Mouse (Mus musculus) ES-E14 (cell line): ENCODE results near the gene Aldh3b3. TPM values are rescaled to one million over a fixed set of nuclear protein-coding genes. Genes with fewer than 3 reads are reported as not detected.
A peak's percentile ranks its signal among the peaks of the same experiment; 100 is the strongest.

Experiments used
- DNase-seq: peaks from one replicate; pipeline ENCODE4 v3.0.0-alpha.2; 2013; ENCODE audit warnings: low read depth, low spot score
- H3K27ac ChIP-seq: 2 replicates; pipeline ENCODE4 v1.5.1; 2012; ENCODE audit warnings: low read depth, mild to moderate bottlenecking, low read length, moderate library complexity, mixed read lengths; ENCODE audit not compliant: poor library complexity, insufficient read depth, severe bottlenecking
- H3K36me3 ChIP-seq: 2 replicates; pipeline ENCODE4 v1.6.1; 2012; ENCODE audit warnings: mild to moderate bottlenecking, low read length, moderate library complexity, mixed read lengths; ENCODE audit not compliant: control insufficient read depth, poor library complexity, insufficient read depth, severe bottlenecking
- H3K4me1 ChIP-seq, 2 experiments: fragments of 150-350 bp in 1 of 2; sonication (generic) in 1 of 2; 2 replicates each; pipeline ENCODE4 v1.6.1; 2012; ENCODE audit warnings: low read length in 2 of 2, mild to moderate bottlenecking in 1 of 2, mixed read lengths in 1 of 2; ENCODE audit not compliant: control insufficient read depth in 2 of 2, insufficient read depth in 2 of 2, poor library complexity in 1 of 2
- H3K4me3 ChIP-seq, 2 experiments: fragments of 150-350 bp in 1 of 2; sonication (generic) in 1 of 2; 2 replicates each; pipeline ENCODE4 v1.5.1; 2012; ENCODE audit warnings: low read length in 2 of 2, low read depth in 1 of 2, mild to moderate bottlenecking in 1 of 2, mixed read lengths in 1 of 2; ENCODE audit not compliant: insufficient read depth in 1 of 2, poor library complexity in 1 of 2, severe bottlenecking in 1 of 2
- H3K9ac ChIP-seq: 2 replicates; pipeline ENCODE4 v1.6.1; 2012; ENCODE audit warnings: low read depth, mild to moderate bottlenecking, low read length, mixed read lengths; ENCODE audit not compliant: poor library complexity, insufficient read depth, severe bottlenecking
- H3K9me3 ChIP-seq: fragments of 150-350 bp; sonication (generic); 2 replicates; pipeline ENCODE4 v1.6.1; 2012; ENCODE audit warnings: low read depth, mild to moderate bottlenecking, low read length; ENCODE audit not compliant: control insufficient read depth, insufficient read depth
- CHD2 ChIP-seq: IDR thresholded peaks from 2 replicates; pipeline ENCODE4 v1.6.1; 2014; ENCODE audit warnings: mild to moderate bottlenecking, low read depth, low read length, inconsistent platforms
- HCFC1 ChIP-seq: IDR thresholded peaks from 2 replicates; pipeline ENCODE4 v1.6.1; 2012; ENCODE audit warnings: low read length, inconsistent platforms, borderline replicate concordance; ENCODE audit not compliant: insufficient read depth
- MAFK ChIP-seq: IDR thresholded peaks from 2 replicates; pipeline ENCODE4 v1.6.1; 2014; ENCODE audit warnings: mild to moderate bottlenecking, low read depth, low read length, inconsistent platforms; ENCODE audit not compliant: insufficient read depth
- ZC3H11A ChIP-seq: IDR thresholded peaks from 2 replicates; pipeline ENCODE4 v1.6.1; 2012; ENCODE audit warnings: low read depth, mild to moderate bottlenecking, inconsistent platforms, low read length, borderline replicate concordance
- ZNF384 ChIP-seq: IDR thresholded peaks from 2 replicates; pipeline ENCODE4 v1.6.1; 2012; ENCODE audit warnings: low read depth, low read length, inconsistent platforms
- in situ Hi-C, 2 experiments: fragments of 600-800 bp; cut with MboI; formaldehyde crosslinking; loops; one replicate each; pipeline ENCODE4 v1.15.1; 2025; ENCODE audit warnings: low sequenced_read_pairs in 2 of 2, inconsistent platforms in 1 of 2; ENCODE audit not compliant: unreplicated experiment in 2 of 2
- total RNA-seq: library from RNA; depleted of rRNA; stranded (reverse); fragments of 300-350 nt; gene quantifications from 2 replicates; pipeline ENCODE4 v1.2.3, GENCODE M21; 2012

Gene Aldh3b3
- total RNA-seq, 1 experiment, result not detected

DNA sequence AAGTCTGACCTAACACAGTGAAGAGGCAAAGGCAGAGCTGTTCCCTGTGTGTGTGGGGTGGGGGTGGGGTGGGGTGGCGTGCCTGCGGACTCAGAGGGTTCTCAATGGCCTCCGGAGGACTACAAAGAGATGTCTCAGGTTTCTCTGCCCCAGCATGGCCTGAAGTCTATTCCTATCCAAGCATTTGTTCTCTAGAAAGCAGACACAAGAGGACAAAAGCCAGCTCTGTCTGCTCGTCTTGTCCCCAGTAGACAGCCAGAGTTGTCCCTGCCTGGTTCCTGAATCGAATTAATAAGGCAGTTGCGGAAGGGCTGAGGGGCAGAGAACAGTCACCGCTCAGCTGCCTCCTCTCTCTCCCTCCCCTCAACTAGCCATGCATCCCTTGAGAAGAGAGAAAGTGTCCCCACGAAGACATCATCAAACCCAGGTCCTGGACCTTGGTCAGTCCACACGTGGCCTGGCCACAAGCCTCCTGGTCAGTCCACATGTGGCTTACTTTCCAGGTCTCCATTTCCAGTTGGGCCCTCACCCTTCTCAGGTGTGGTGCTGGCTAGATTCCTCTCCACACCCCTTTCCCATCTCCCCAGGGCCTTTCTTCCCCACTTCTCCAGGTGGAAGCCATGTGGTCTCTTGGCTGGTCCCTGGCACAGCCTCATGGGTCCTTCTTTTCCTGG is 25.2 kb downstream of the Aldh3b3 start:
- DNase-seq, result no peak
- no peak overlapping the region for H3K27ac ChIP-seq
- H3K9me3 ChIP-seq, result no peaks in the 10 kb centered on the region
- no peaks in the 10 kb centered on the region for H3K36me3 ChIP-seq
- H3K4me3 ChIP-seq, result no peak overlapping the region
- H3K4me1 ChIP-seq, result peaks cover 0 to 25% of the 10 kb centered on the region in 2 experiments; a peak in 2 of 4 replicates
- no peak overlapping the region for H3K9ac ChIP-seq
- in situ Hi-C loops, result no loop called here
- no peak for TF ChIP-seq ZC3H11A
- TF ChIP-seq MAFK, result no peak
- TF ChIP-seq CHD2, result no peak
- no peak for TF ChIP-seq HCFC1
- TF ChIP-seq ZNF384, result no peak

DNA sequence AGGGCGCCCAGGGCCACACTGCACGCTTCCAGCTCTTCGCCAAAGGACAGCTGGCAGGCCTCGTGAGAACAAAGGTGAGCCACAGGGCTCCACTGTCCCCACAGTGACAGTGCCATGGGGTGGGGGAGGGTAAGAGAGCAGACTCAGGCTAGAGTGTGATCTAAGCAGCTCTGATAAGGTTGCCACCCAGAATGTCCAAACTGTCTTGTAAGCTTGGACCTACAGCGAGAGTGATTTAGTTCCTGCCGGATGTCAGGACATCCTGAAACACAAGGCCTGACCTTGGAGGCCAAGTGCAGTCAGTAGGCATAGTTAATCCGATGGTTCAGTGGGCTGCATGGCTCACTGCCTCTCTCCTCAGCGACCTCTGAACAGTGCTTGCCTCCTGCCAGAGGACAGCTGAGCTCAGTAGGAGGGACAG is 26.8 kb downstream of the Aldh3b3 start:
- in situ Hi-C loops, result no loop called here
- Histone ChIP-seq H3K9ac (no peak overlapping the region), H3K27ac (no peak overlapping the region), H3K4me3 (no peak overlapping the region), H3K9me3 (no peaks in the 10 kb centered on the region), H3K36me3 (no peaks in the 10 kb centered on the region), H3K4me1 (peaks cover 0 to 25% of the 10 kb centered on the region in 2 experiments; a peak in 2 of 4 replicates)
- no peak for DNase-seq
- no peak for TF ChIP-seq ZNF384
- no peak for TF ChIP-seq HCFC1
- no peak for TF ChIP-seq MAFK
- no peak for TF ChIP-seq CHD2
- TF ChIP-seq ZC3H11A, result no peak

DNA sequence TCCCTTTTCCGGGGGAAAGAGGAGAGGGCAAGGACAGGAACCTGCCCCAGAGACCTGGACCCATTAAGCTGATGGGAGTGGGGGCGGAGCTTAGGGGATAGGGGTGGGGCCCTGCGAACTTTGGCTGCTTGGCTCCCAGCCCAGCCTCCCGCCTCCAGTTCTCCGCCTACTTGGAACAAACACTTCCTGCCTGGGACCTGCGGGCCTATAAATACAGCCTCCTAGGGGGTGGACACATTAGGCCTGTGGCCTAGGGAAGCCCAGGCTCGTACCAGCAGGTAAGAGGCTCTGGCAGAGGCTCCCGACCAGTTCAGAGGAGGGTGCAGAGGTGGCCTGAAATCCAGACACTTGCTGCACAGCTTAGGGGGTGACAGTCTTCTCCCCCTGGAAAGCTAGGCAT is 27.9 kb downstream of the Aldh3b3 start, which contains the start of gene Acy3:
Gene Acy3, plus strand, starts transcription at position 237 of the 400 bp plus-strand sequence.
- Histone ChIP-seq H3K9me3 (no peaks in the 10 kb centered on the region), H3K27ac (no peak within 1 kb of the TSS), H3K4me3 (0 out of 4 replicates have a peak within 1 kb of the TSS, but pooled peaks of 1 of the 2 experiments have one; percentile 10), H3K4me1 (peaks cover 0 to 25% of the 10 kb centered on the region in 2 experiments; a peak in 2 of 4 replicates), H3K9ac (0 out of 2 replicates have a peak within 1 kb of the TSS, but pooled peaks have one; percentile 28), H3K36me3 (no peaks in the 10 kb centered on the region)
- peak; percentile 56 for DNase-seq
- in situ Hi-C loops, result no loop called here
- no peak for TF ChIP-seq ZC3H11A
- TF ChIP-seq HCFC1, result no peak
- no peak for TF ChIP-seq MAFK
- TF ChIP-seq ZNF384, result no peak
- no peak for TF ChIP-seq CHD2

DNA sequence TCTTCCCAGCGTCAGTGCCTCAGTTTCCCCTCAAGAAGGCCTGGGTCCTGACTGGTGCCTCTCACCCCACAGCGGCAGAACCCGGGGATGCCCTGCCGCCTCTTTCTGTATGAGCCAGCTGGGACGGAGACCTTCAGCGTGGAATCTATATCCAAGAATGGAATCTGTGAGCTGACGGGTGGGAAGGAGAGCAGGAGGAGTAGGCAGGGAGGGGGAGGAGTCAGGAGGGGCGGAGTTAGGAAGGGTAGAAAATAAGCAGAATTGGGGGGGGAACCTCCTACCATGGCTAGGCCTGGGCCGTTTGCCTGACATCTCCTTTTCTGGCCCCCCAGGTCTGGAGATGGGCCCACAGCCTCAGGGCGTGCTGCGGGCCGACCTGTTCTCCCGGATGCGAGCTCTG is 29.6 kb downstream of the Aldh3b3 start:
- in situ Hi-C loops, result no loop called here
- TF ChIP-seq ZNF384 (no peak), MAFK (no peak), CHD2 (no peak), HCFC1 (no peak)
- Histone ChIP-seq H3K27ac (no peak overlapping the region), H3K36me3 (no peaks in the 10 kb centered on the region), H3K9me3 (no peaks in the 10 kb centered on the region), H3K4me1 (peaks cover 0 to 27% of the 10 kb centered on the region in 2 experiments; a peak in 2 of 4 replicates), H3K9ac (no peak overlapping the region), H3K4me3 (no peak overlapping the region)
- DNase-seq, result no peak
